Mouse (Mus musculus): ENCODE results near the gene Ubap2l. TPM values are rescaled to one million over a fixed set of nuclear protein-coding genes. Genes with fewer than 3 reads are reported as not detected.

Gene Ubap2l
- total and polyA plus RNA-seq, 2 experiments, result 32.6 to 46.3 TPM

- 90% methylated on average over 4 of the region's 4 CpGs for WGBS
- Histone ChIP-seq H3K9ac (ENCODE audit: low read depth, low read length) (no peak overlapping the region), H3K79me2 (ENCODE audit: control insufficient read depth, insufficient read depth, low read length) (no peaks in the 10 kb centered on the region), H3K4me1 (ENCODE audit: control insufficient read depth, insufficient read depth, low read length) (no peaks in the 10 kb centered on the region), H3K27ac (replicated peaks; ENCODE audit: insufficient read depth, low read depth, low read length) (no peak overlapping the region), H3K36me3 (ENCODE audit: control insufficient read depth, insufficient read depth, low read length) (peaks cover 89% of the 10 kb centered on the region), H3K27me3 (ENCODE audit: control insufficient read depth, insufficient read depth, low read length) (no peaks in the 10 kb centered on the region), H3K4me3 (ENCODE audit: insufficient read depth, low read depth, low read length) (no peak overlapping the region)
- DNase-seq (ENCODE audit: extremely low read depth, low read depth, low spot score), result no peak
- TF ChIP-seq CTCF (IDR thresholded peaks at IDR 0.05; ENCODE audit: low read depth, low read length) (no peak), POLR2A (IDR thresholded peaks at IDR 0.05; ENCODE audit: extremely low read depth, insufficient read depth, low read length) (no peak)
Observed at GRCm38 (mm10) chr3:90016626-90017025, 35.8 kb downstream of the Ubap2l start.

- Histone ChIP-seq H3K79me2 (ENCODE audit: control insufficient read depth, insufficient read depth, low read length) (no peaks in the 10 kb centered on the region), H3K27ac (replicated peaks; ENCODE audit: insufficient read depth, low read depth, low read length) (no peak overlapping the region), H3K4me3 (ENCODE audit: insufficient read depth, low read depth, low read length) (no peak overlapping the region), H3K36me3 (ENCODE audit: control insufficient read depth, insufficient read depth, low read length) (peaks cover 86% of the 10 kb centered on the region), H3K27me3 (ENCODE audit: control insufficient read depth, insufficient read depth, low read length) (no peaks in the 10 kb centered on the region), H3K9ac (ENCODE audit: low read depth, low read length) (no peak overlapping the region), H3K4me1 (ENCODE audit: control insufficient read depth, insufficient read depth, low read length) (no peaks in the 10 kb centered on the region)
- no peak for DNase-seq (ENCODE audit: extremely low read depth, low read depth, low spot score)
- WGBS, result 87% methylated on average over 2 of the region's 2 CpGs
- no peak for TF ChIP-seq CTCF (IDR thresholded peaks at IDR 0.05; ENCODE audit: low read depth, low read length)
- no peak for TF ChIP-seq POLR2A (IDR thresholded peaks at IDR 0.05; ENCODE audit: extremely low read depth, insufficient read depth, low read length)
Observed at GRCm38 (mm10) chr3:90010291-90010690, 42.1 kb downstream of the Ubap2l start.

GRCm38 (mm10) chr3:90004091-90004796 is 48.2 kb downstream of the Ubap2l start:
- H3K36me3 ChIP-seq (ENCODE audit: control insufficient read depth, insufficient read depth, low read length), result peaks cover 56% of the 10 kb centered on the region
- H3K27me3 ChIP-seq (ENCODE audit: control insufficient read depth, insufficient read depth, low read length), result no peaks in the 10 kb centered on the region
- H3K79me2 ChIP-seq (ENCODE audit: control insufficient read depth, insufficient read depth, low read length), result no peaks in the 10 kb centered on the region
- 11% methylated on average over 3 of the region's 3 CpGs for WGBS
- H3K27ac ChIP-seq (replicated peaks; ENCODE audit: insufficient read depth, low read depth, low read length), result no peak overlapping the region
- no peak overlapping the region for H3K9ac ChIP-seq (ENCODE audit: low read depth, low read length)
- TF ChIP-seq POLR2A (IDR thresholded peaks at IDR 0.05; ENCODE audit: extremely low read depth, insufficient read depth, low read length), result no peak
- no peak for TF ChIP-seq CTCF (IDR thresholded peaks at IDR 0.05; ENCODE audit: low read depth, low read length)
- no peak overlapping the region for H3K4me3 ChIP-seq (ENCODE audit: insufficient read depth, low read depth, low read length)
- DNase-seq (ENCODE audit: extremely low read depth, low read depth, low spot score), result peak; percentile 46
- H3K4me1 ChIP-seq (ENCODE audit: control insufficient read depth, insufficient read depth, low read length), result peaks cover 7% of the 10 kb centered on the region

GRCm38 (mm10) chr3:89999830-90000229 is 52.6 kb downstream of the Ubap2l start:
- Histone ChIP-seq H3K36me3 (ENCODE audit: control insufficient read depth, insufficient read depth, low read length) (peaks cover 29% of the 10 kb centered on the region), H3K4me3 (ENCODE audit: insufficient read depth, low read depth, low read length) (no peak overlapping the region), H3K27ac (replicated peaks; ENCODE audit: insufficient read depth, low read depth, low read length) (peak overlapping the region; percentile 93; the same call in 1 of the 2 replicates), H3K79me2 (ENCODE audit: control insufficient read depth, insufficient read depth, low read length) (no peaks in the 10 kb centered on the region), H3K9ac (ENCODE audit: low read depth, low read length) (no peak overlapping the region), H3K4me1 (ENCODE audit: control insufficient read depth, insufficient read depth, low read length) (peaks cover 8% of the 10 kb centered on the region), H3K27me3 (ENCODE audit: control insufficient read depth, insufficient read depth, low read length) (no peaks in the 10 kb centered on the region)
- peak; percentile 29 for DNase-seq (ENCODE audit: extremely low read depth, low read depth, low spot score)
- no peak for TF ChIP-seq POLR2A (IDR thresholded peaks at IDR 0.05; ENCODE audit: extremely low read depth, insufficient read depth, low read length)
- 85% methylated on average over 4 of the region's 4 CpGs for WGBS

- H3K79me2 ChIP-seq (ENCODE audit: control insufficient read depth, insufficient read depth, low read length), result no peaks in the 10 kb centered on the region
- peak overlapping the region; percentile 89 for H3K9ac ChIP-seq (ENCODE audit: low read depth, low read length)
- no peak for DNase-seq (ENCODE audit: extremely low read depth, low read depth, low spot score)
- peak overlapping the region; percentile 93 for H3K27ac ChIP-seq (replicated peaks; ENCODE audit: insufficient read depth, low read depth, low read length)
- H3K4me1 ChIP-seq (ENCODE audit: control insufficient read depth, insufficient read depth, low read length), result peaks cover 6% of the 10 kb centered on the region
- TF ChIP-seq POLR2A (IDR thresholded peaks at IDR 0.05; ENCODE audit: extremely low read depth, insufficient read depth, low read length) (no peak), CTCF (IDR thresholded peaks at IDR 0.05; ENCODE audit: low read depth, low read length) (no peak)
- no peaks in the 10 kb centered on the region for H3K27me3 ChIP-seq (ENCODE audit: control insufficient read depth, insufficient read depth, low read length)
- peaks cover 32% of the 10 kb centered on the region for H3K36me3 ChIP-seq (ENCODE audit: control insufficient read depth, insufficient read depth, low read length)
- 15% methylated on average over 8 of the region's 8 CpGs for WGBS
- peak overlapping the region; percentile 74 for H3K4me3 ChIP-seq (ENCODE audit: insufficient read depth, low read depth, low read length)
Observed at GRCm38 (mm10) chr3:89999090-89999489, 53.3 kb downstream of the Ubap2l start.

GRCm38 (mm10) chr3:89998612-89999054 is 53.8 kb downstream of the Ubap2l start, which contains the start of gene Hax1:
Gene Hax1 (minus strand): TSS chr3:89998780.
- WGBS, result under 1% methylated on average over 26 of the region's 26 CpGs
- peaks cover 34% of the 10 kb centered on the region for H3K36me3 ChIP-seq (ENCODE audit: control insufficient read depth, insufficient read depth, low read length)
- no peaks in the 10 kb centered on the region for H3K27me3 ChIP-seq (ENCODE audit: control insufficient read depth, insufficient read depth, low read length)
- no peaks in the 10 kb centered on the region for H3K79me2 ChIP-seq (ENCODE audit: control insufficient read depth, insufficient read depth, low read length)
- H3K4me3 ChIP-seq (ENCODE audit: insufficient read depth, low read depth, low read length), result peak within 1 kb of the TSS; percentile 74
- peak; percentile 93 for DNase-seq (ENCODE audit: extremely low read depth, low read depth, low spot score)
- H3K4me1 ChIP-seq (ENCODE audit: control insufficient read depth, insufficient read depth, low read length), result peaks cover 6% of the 10 kb centered on the region
- peak; percentile 62; the same call in 1 of the 2 replicates for TF ChIP-seq POLR2A (IDR thresholded peaks at IDR 0.05; ENCODE audit: extremely low read depth, insufficient read depth, low read length)
- TF ChIP-seq CTCF (IDR thresholded peaks at IDR 0.05; ENCODE audit: low read depth, low read length), result 0 out of 2 replicates have a peak, but pooled peaks have one; percentile 6
- peak within 1 kb of the TSS; percentile 93 for H3K27ac ChIP-seq (replicated peaks; ENCODE audit: insufficient read depth, low read depth, low read length)
- peak within 1 kb of the TSS; percentile 89 for H3K9ac ChIP-seq (ENCODE audit: low read depth, low read length)

Measured in liver, adult 2 months (tissue).